Comparison of ENCODE assay signal across 9 mouse cellular contexts in genomic region chr9:114092188-114092587, GRCm38 (mm10). TPM values are rescaled to one million over a fixed set of nuclear protein-coding genes. Genes with fewer than 3 reads are reported as not detected.
DNase-seq lines count a peak whose midpoint lies in the region; ATAC-seq and TF ChIP-seq lines count a peak whose summit lies in the region.
"Not testable (repeated sequence)": the region's sequence is repeated elsewhere in the genome, so short reads cannot be mapped to it uniquely, and the experiment has no call there.
"Had no signal": no experiment of that assay in that cellular context is flagged by ENCODE, and none has a peak within 500 bp of the region (broad histone marks: within the 10 kb centered on the region; RNA-seq: fewer than 3 reads in every experiment).

No protein-coding gene starts in this region.

- not testable (repeated sequence) for H3K36me3 ChIP-seq in forebrain, postnatal 0 days (ENCODE audit: insufficient read depth); intestine, embryonic 14.5 days (ENCODE audit: control insufficient read depth, insufficient read depth, low read length); lung, postnatal 0 days (ENCODE audit: insufficient read depth, low read length); neural tube, embryonic 11.5 days (ENCODE audit: control insufficient read depth, insufficient read depth, low read length)

- H3K9me3 ChIP-seq in forebrain, postnatal 0 days (ENCODE audit: low read length); intestine, embryonic 14.5 days (ENCODE audit: control insufficient read depth, low read length); lung, postnatal 0 days (ENCODE audit: low read length); neural tube, embryonic 11.5 days (ENCODE audit: control insufficient read depth, low read length): not testable (repeated sequence)

- 6% methylated on average over 9 of the region's 9 CpGs for WGBS in forebrain, postnatal 0 days
- 11% methylated on average over 9 of the region's 9 CpGs for WGBS in intestine, embryonic 14.5 days
- WGBS in lung, postnatal 0 days, result 17% methylated on average over 9 of the region's 9 CpGs
- 10% methylated on average over 9 of the region's 9 CpGs for WGBS in neural tube, embryonic 11.5 days

- peak; percentile 70 for DNase-seq in R1 (ENCODE audit: low read depth, low spot score)
- DNase-seq in embryo, embryonic 11 days, result peak; percentile 70
- DNase-seq in forebrain, postnatal 0 days, result peak; percentile 61
- DNase-seq in intestine, embryonic 14.5 days (ENCODE audit: low spot score), result peak; percentile 73
- peak; percentile 27 to 68 for DNase-seq in left cerebral cortex, postnatal 10 days (ENCODE audit: extremely low spot score in 1 of 2, low spot score in 2 of 2)
- not testable (repeated sequence) for DNase-seq in lung, postnatal 0 days (ENCODE audit: low spot score)
- DNase-seq in neural tube, embryonic 11.5 days (ENCODE audit: low spot score), result peak; percentile 74
- DNase-seq in thymus, postnatal 14 days, result peak; percentile 25

- not testable (repeated sequence) for H3K4me1 ChIP-seq in forebrain, postnatal 0 days (ENCODE audit: insufficient read depth); intestine, embryonic 14.5 days (replicated peaks; ENCODE audit: control insufficient read depth, insufficient read depth, low read length); lung, postnatal 0 days (ENCODE audit: insufficient read depth, low read depth, low read length); neural tube, embryonic 11.5 days (ENCODE audit: control insufficient read depth, insufficient read depth, low read length)

- not testable (repeated sequence) for H3K27ac ChIP-seq in forebrain, postnatal 0 days (ENCODE audit: low read depth, low read length); intestine, embryonic 14.5 days (ENCODE audit: low read depth); lung, postnatal 0 days (ENCODE audit: low read length); neural tube, embryonic 11.5 days (ENCODE audit: low read depth, low read length)

- TF ChIP-seq EP300 in lung, postnatal 0 days (IDR thresholded peaks at IDR 0.05), result not testable (repeated sequence)

- TF ChIP-seq CTCF in forebrain, postnatal 0 days (IDR thresholded peaks at IDR 0.05; ENCODE audit: low read depth), result peak; percentile 39
- TF ChIP-seq CTCF in lung, postnatal 0 days (IDR thresholded peaks at IDR 0.05), result 0 out of 2 replicates have a peak, but pooled peaks have one; percentile 8

- H3K4me2 ChIP-seq in forebrain, postnatal 0 days (ENCODE audit: low read depth); intestine, embryonic 14.5 days (ENCODE audit: low read length); lung, postnatal 0 days (replicated peaks; ENCODE audit: low read depth, low read length); neural tube, embryonic 11.5 days (ENCODE audit: low read depth): not testable (repeated sequence)

- not testable (repeated sequence) for H3K4me3 ChIP-seq in forebrain, postnatal 0 days (ENCODE audit: low read depth, low read length); intestine, embryonic 14.5 days (ENCODE audit: low read depth, low read length); lung, postnatal 0 days (ENCODE audit: low read depth, low read length); neural tube, embryonic 11.5 days (ENCODE audit: low read depth, low read length)

- intact Hi-C loops in left cerebral cortex, postnatal 10 days (cut with DNase I), result not testable (repeated sequence)

- not testable (repeated sequence) for H3K9ac ChIP-seq in forebrain, postnatal 0 days; intestine, embryonic 14.5 days (ENCODE audit: low read length); lung, postnatal 0 days (replicated peaks; ENCODE audit: low read depth); neural tube, embryonic 11.5 days (ENCODE audit: low read length)

- H3K27me3 ChIP-seq in forebrain, postnatal 0 days (ENCODE audit: insufficient read depth, low read length); intestine, embryonic 14.5 days (replicated peaks; ENCODE audit: control insufficient read depth, insufficient read depth, low read length); lung, postnatal 0 days (replicated peaks; ENCODE audit: insufficient read depth, low read length); neural tube, embryonic 11.5 days (ENCODE audit: control insufficient read depth, insufficient read depth, low read length): not testable (repeated sequence)

- peak; percentile 42; the same call in 1 of the 2 replicates for ATAC-seq in forebrain, postnatal 0 days
- ATAC-seq in intestine, embryonic 14.5 days (replicated peaks; ENCODE audit: low FRiP score, low TSS enrichment, low read depth); lung, postnatal 0 days: not testable (repeated sequence)
- peak; percentile 60; the same call in 1 of the 2 replicates for ATAC-seq in neural tube, embryonic 11.5 days (ENCODE audit: insufficient read depth, low FRiP score, low TSS enrichment)

RNA-seq across cellular contexts. Expression of gene Susd5, which starts 35.2 kb away (rescaled TPM):
- total RNA-seq in forebrain, postnatal 0 days (2014; rRNA removed), result 0.54 and 1.6 TPM in 2 replicates
- 0.09 and 0.31 TPM in 2 replicates for polyA plus RNA-seq in forebrain, postnatal 0 days (2015; fragmentation: Nextera tagmentation; extraction: Ambion mirVana)
- polyA plus RNA-seq in intestine, embryonic 14.5 days (2014; fragmentation: Nextera tagmentation; extraction: Ambion mirVana), result 0.71 and 0.80 TPM in 2 replicates
- total RNA-seq in left cerebral cortex, postnatal 10 days (2021), result 10 to 100 TPM; 11.0 to 14.2 TPM
- polyA plus RNA-seq in lung, postnatal 0 days (2015; fragmentation: Nextera tagmentation; extraction: Ambion mirVana), result 0.04 TPM in 1 of 2 replicates, not detected in the other
- polyA plus RNA-seq in neural tube, embryonic 11.5 days (2014; fragmentation: Nextera tagmentation; extraction: Ambion mirVana), result 0.78 and 1.1 TPM in 2 replicates
- polyA plus RNA-seq: G1E had no signal

RNA-seq across cellular contexts. Expression of gene Fbxl2, which starts 46.2 kb away (rescaled TPM):
- total RNA-seq in forebrain, postnatal 0 days (2014; rRNA removed), result 29.9 and 34.0 TPM in 2 replicates
- 24.2 and 26.1 TPM in 2 replicates for polyA plus RNA-seq in forebrain, postnatal 0 days (2015; fragmentation: Nextera tagmentation; extraction: Ambion mirVana)
- polyA plus RNA-seq in intestine, embryonic 14.5 days (2014; fragmentation: Nextera tagmentation; extraction: Ambion mirVana), result 3.4 and 3.7 TPM in 2 replicates
- 10 to 100 TPM; 48.5 to 58.8 TPM for total RNA-seq in left cerebral cortex, postnatal 10 days (2021)
- polyA plus RNA-seq in lung, postnatal 0 days (2015; fragmentation: Nextera tagmentation; extraction: Ambion mirVana), result 1.7 and 2.4 TPM in 2 replicates
- 6.9 and 9.0 TPM in 2 replicates for polyA plus RNA-seq in neural tube, embryonic 11.5 days (2014; fragmentation: Nextera tagmentation; extraction: Ambion mirVana)
